Mouse (Mus musculus) left cerebral cortex, adult 11 months (tissue): ENCODE results near the gene Iqck.

Source experiments
- DNase-seq: peaks from one replicate; pipeline ENCODE4 v3.0.0; 2022; ENCODE audit warnings: low spot score

Gene Iqck

DNA sequence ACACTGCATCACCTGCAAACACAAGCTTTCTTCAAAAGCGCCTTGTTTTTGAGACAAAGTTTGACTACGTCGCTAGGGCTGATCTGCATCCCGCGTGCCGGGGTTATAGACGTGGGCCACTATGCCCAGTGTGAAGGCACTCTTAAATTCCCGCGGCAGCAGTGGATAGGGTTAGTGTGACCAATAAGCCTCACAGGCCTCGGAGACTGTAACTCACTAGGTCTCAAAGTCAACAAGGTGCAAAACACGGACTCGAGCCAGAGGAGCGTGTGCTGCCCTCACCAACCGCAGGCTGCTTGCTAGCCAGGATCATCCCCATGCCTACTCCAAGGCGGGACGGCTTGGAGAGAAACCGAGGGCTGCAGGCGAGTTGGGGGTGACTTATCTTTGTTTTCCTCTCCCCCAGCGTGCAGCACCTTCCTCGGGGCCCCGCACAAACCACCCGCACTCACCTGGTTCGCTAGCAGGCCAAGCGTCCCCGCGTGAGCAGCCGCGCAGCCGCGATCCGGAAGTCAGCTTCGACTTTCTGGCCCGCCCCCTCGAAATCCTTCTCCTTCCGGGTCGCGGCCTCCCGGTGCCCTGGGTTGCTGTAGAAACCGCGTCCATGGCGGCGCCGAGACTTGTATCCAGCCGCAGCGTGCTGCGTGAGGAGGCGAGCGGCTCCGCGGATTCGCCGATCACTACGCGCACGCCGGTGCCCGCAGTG lies at the start of gene Iqck:
Gene Iqck, plus strand, starts transcription at position 582 of the 706 bp plus-strand sequence.
- DNase-seq = peak; percentile 86

DNA sequence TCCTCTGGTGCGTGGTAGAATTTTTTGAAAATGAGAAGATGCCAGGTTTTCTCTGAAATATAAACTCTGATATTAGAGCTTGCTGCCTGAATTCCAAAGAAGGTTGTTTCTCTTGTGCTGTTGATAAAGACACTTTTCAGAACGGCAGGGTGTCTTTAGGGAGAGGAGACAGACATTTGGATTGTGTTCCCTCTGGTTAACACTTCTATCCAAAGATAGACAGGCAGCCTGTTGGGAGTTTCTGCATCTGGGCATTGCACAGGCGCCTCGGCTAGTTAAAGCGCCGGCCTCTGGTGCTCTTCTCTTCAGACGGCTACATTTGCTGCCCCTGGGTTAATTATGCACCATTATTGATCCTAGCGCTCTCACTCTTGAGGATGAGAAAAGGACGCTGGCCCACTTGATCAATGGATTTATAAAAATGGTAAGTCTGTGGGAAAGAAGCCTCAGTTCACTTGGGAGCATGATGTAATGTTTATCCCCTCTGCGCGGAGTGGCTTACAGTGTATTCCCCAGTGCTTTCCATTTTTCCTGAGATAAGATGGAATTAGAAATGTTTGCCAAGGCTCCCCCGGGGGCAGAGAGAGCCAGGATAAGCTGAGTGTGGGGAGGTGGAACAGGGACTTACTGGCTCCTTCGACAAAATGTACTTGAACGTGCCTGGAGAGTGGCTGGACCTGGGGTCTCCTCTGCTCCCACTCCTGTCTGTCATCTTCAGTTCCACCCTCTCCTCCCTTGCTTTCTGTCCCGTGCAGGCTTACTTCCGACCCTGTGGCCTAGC lies 48.7 kb upstream of the Iqck start:
- no peak for DNase-seq

DNA sequence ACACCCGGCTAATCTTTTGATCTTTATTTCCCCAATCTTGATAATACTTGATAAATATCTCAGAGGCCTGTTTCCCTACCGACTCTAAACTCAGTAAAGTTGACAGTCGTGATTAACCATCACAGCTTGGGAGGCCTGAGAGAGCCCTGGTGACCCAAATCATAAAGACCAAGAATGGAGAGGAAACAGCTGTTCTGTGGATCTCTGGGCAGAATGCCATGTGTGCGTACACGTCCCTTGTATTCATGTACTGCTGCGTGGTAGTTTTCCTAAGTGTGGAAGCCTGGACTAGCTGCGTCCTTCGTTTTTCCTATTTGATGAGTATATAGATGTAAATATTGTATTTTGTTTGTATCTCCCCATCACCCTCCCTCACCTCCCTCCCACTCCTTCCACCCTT lies 47.7 kb upstream of the Iqck start:
- DNase-seq = no peak

DNA sequence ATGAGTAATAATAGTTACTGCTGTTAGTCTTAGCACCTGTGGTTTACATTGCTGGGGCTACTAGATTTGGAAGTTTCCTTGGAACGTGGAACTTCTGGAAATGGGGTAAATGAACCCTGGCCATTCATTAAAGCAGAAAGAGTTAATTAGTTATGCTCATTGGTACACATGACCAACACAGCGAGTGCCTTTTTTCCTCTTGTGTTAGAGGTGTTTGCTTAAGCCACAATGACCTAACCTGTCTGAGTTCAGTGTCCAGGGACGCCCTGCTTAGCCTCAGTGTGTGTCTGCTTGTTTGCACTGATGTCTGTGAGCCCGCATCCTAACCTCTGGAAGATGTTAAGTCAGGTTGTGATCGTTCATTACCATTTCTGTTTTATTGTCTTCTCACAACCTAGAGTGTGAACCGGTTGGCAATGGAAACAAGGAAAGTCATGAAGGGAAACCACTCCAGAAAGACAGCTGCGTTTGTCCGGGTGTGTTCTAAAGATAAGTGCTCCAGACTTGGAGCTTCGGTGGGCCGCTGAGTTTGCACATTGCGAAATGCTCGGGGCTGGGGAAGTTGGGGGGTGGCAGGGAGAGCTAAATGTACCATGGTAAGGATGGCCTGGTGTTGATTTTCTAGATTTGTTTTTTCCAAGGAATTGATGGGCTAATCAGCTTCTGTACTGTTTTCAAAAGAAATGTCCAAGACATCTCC lies 44.0 kb upstream of the Iqck start:
- no peak for DNase-seq

DNA sequence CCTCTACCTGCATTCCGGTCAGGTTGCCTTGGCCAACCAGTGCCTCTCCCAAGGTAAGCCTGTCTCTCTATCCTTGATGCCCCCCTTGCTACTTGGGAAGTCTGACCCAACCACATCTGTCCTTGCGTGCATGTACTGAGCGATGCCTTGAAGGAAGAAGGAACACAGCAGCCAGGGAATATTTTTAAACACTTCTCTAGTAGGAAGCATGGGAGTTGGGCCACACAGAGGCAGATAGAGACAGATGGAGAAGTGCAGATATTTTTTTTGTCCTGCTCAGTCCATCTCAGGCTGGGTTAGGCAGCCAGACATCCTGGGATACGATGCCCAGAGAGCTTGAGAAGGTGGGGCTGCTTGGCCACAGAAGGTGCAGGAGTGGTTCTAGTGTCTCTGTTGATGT lies 42.0 kb upstream of the Iqck start:
- DNase-seq = no peak

DNA sequence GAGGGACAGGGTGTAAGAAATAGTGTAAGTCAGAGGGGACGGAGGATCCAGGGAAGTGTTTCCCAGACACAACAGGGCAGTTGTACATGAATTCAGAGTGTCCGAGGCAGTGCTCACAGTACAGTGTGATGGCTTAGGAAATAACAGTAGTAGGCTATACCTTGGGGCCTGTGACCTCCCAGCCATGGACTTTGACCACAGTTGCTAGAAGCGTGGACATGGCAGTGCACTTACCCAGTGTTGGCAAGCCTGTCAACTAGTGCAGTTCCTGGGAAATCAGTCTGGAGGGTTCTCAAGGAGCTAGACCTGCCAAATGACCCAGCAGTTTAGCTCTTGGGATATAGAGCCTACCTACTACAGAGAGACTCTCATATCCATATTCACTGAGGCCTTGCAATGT lies 39.3 kb upstream of the Iqck start:
- DNase-seq = no peak

DNA sequence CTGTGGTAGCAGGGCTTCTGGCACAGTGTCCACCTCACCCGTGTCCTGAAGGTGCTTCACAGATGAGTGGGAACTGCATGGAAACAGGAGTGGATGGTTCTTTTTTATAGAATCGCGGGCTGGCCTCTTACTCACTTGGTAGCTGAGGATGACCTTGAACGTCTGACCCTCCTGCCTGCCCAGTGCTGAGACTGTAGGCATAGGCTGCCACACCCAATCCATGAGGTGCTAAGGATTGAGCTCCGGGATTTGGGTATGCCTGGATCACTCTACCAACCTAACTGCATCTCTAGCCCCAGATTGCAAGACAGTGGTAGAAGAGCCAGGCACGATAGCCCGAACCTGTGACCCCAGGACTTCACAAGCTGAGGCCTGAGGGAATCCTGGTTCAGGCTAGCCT lies 37.8 kb upstream of the Iqck start:
- no peak for DNase-seq

DNA sequence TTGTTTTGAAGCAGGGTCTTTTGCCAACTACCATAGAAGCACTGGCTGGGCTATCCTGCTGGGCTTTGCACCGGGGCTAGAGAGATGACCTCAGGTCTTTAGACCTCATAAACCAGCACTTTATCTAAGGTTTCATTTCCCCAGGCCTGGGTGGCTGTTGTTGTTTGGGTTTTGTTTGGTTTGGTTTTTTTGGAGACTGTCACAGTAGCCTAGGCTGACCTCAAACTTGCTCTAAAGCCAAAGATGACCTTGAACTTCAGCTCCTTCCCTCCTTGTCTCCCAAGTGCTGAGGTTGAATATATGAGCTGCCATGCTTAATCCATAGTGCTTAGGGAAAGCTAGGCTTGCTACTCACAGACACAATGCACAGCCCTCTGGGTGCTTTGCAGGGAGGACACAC lies 35.9 kb upstream of the Iqck start:
- DNase-seq = no peak

DNA sequence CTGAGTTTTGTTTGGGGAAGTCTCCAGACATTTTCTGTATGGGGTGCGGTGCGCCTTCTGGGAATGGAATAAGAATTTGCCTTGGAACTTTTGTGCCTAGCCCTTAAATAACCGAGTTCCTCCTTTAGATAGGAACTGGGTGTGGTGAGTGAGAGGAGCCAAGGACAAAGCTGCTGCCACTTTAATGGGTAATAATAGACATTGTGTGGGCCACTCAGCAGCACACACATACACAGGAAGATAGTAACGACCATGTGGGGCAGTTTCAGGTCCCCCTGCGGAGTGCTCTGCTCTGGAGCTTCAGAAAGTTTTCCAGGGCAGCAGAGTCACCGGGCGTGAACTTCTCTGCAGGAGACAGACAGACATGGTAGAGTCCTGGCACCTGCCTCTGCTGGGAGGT lies 34.2 kb upstream of the Iqck start:
- no peak for DNase-seq

DNA sequence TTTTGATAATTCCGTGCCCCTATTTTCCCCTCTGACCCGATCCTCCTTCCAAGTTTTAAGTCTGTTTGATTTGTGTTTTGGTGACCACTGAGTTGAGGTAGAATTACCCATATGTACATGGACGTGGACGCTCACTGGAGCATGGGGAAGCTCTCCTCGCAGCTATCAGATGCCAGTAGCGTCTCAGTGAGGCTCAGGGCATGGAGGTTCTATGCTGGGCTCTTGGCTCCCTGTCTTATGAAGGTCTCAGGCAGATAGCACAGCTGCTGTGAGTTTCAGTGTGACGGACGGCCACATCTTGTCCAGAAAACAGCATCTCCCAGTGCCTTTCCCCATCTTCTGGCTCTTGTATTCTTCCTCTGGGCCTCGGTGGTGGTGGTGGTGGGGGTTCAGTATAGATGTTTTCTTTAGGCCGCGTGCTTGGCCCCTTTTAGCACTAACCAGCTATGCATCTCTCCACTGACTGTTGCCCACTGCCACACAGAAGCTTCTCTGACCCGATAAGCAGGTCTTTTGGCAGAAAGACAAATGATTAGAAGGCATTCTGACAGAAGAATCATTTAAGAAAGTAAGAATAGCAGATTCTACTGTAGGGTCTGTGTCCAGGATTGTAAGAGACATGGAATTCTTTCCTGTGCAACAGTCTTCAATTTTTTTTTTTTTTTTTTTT lies 33.5 kb upstream of the Iqck start:
- DNase-seq = no peak

DNA sequence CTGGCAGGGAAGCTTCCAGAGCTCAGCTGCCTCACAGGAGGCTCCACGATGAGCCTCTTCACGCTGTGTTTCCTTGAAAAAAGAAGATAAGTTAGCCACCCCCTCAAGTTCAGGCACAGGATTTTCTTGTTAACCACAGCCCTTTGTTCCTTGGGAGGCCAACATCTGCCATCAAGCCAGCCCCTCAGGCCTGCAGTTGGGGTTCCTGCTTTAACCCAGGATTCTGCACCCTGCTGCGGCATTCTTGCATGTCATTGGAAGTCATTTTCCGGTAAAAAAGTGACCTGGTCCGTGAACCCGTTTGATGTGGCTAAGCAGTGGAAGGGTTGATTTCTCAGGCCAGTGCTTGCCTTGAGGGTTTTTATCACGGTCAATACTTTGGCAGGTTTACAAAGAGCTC lies 31.1 kb upstream of the Iqck start:
- no peak for DNase-seq

DNA sequence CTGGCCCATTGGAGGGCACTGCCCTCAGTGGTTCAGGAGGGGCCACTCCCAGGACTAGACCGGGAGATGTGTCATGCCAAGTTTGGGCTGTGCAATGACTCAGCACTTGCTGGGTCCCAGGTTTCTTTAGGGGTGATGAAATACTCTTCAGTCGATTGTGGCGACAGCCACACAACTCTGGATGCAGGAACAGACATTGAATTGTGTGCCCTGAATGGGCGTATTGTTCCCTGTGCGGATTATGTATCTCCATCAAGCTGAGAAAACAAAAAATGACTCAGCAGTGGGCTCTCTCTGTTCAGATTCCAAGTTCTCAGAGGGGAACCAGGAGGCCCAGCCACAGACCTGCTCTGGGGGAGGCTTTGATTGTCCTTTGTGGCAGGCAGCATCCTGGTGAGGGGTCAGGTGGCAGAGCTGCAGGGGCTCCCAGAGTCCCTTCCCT lies 27.6 kb upstream of the Iqck start:
- DNase-seq = no peak

DNA sequence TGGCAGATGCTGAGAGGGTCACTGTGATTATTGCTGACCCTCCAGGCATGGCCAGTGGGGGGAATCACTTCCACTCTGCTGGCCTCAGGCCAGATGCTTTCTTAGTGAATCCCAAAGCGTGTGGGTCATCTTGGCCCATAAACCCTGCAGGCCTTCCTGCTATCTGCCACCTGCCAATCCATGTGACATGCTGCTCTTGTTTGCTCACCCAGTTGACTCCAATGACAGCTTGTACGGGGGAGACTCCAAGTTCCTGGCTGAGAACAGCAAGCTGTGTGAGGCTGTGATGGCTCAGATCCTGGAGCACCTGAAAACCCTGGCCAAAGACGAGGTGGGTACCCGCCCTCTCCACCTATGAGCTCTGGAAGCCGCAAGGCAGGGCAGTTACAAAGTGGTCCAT lies 17.7 kb upstream of the Iqck start:
- no peak for DNase-seq

DNA sequence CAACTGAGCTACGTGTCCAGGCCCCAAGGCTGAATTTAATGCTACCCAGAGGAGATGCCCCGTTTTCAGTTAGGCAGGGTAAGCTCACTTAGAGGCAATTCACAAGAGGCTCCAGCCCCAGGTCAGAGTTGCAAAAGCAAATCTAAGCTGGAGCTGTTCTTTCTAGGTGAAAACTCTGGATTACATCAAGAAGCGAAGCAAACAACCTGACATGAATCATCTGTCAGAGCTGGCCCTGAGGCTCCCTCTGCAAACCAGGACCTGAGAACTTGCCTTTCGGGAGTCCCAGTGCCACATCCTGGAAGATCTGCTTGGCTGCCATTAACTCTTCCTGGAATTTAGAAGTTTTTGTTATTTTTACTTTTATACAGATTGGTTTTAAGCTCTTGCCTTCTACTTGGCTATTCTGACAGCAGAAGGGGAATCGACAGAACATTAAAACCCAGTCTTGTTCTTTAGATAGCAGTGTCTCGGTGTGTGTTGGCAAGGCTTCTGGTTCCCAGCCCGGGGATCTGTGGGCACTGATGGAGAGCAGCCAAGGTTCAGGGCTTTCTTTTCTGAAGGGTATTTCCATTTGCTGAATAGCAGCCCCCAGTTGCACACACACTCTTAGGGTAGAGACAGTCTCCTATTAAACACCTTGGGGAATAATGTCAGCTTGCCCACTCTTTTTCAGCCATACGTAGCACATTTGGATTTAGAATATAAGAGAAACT lies 14.4 kb upstream of the Iqck start:
- DNase-seq = no peak

DNA sequence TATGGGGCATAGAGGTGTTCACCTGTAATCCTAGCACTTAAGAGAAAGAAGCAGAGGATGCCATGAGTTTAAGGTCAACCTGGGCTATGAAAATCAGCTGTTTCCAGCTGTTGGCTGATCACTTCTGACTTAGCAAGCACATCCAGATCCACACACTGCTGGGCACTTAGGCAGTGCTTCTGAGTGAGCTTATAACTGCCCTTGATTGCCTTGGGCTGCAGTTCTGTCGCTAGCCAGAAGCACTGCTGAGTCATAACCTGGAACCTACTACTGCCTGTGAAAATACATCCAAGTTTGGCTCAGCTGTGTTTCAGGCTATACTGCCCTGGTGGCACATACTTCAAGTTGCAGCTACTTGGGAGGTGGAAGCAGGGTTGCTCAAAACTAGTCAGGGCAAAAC lies 13.8 kb upstream of the Iqck start:
- no peak for DNase-seq

DNA sequence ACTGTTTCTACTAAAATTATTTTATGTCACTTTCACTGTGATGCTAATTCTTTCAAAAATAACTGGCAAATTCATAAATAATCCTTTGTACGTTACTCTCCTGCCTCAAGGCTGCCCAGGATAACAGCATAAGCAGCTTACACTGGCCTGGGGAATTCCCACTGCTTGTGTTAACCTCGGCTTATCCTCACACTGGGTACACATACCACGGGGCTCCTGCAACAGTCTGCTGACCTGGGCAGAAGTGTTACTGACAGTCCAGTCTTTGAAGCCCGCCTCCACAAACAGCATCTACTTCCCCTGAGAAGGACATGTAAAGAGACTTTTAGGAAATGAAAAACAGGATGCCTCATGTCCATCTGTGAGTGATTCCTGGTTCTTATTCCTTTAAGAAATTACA lies 12.6 kb upstream of the Iqck start:
- DNase-seq = no peak

DNA sequence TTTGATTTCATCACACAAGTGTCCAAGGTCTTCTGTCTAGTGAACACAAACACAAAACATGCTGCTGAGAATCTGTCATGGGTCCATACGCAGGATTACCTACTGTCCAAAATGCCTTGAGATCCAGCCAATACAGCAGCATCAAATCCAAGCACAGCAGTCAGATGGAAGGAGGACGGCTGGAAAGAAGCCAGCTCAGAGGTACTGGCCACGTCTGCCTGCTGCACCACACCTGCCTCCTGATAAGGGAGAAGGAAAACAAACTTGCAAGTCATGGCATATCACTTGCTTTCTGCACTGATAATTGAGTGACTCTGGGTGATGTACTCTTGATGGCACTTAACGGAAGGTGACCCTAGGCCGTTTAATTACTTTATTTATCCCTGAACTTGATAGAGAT lies 10.4 kb upstream of the Iqck start:
- no peak for DNase-seq

DNA sequence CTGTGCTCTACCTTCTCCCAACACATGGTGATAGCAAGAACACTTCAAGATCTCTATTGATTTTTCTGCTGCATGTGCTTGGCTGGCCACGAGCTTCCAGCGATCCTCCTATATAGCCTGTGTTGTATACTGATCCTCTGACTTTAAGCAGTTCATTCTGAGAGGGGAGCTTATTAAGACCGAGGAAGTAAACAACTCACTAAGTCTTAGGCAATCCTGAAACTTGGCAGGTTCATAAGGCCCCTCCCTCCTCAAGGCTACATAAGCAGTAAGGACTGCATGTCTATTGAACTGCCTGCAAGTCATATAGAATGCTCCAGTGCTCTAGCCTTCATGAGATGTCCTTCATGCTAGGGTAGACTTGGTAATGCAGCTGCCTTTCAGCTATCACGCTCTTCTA lies 9.2 kb upstream of the Iqck start:
- no peak for DNase-seq

DNA sequence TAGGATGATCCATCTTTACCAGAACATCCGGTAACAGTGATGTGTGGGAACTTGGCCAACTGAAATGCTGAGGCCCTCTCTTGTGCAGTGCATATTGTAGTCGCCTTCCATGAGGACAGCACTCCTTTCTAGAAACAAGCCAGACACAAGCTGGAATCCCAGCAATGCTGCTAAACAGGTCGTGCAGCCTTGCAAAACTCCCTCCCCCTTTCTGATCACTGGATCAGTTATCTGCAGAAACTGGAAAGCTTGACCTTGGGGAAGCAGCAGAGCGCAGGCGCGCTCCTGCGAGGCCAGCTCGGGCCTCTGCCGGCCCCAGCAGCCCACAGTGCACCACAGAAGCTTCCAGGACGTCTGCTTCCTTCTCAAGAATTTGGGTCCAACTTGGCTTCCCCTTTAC lies 6.8 kb upstream of the Iqck start:
- no peak for DNase-seq

DNA sequence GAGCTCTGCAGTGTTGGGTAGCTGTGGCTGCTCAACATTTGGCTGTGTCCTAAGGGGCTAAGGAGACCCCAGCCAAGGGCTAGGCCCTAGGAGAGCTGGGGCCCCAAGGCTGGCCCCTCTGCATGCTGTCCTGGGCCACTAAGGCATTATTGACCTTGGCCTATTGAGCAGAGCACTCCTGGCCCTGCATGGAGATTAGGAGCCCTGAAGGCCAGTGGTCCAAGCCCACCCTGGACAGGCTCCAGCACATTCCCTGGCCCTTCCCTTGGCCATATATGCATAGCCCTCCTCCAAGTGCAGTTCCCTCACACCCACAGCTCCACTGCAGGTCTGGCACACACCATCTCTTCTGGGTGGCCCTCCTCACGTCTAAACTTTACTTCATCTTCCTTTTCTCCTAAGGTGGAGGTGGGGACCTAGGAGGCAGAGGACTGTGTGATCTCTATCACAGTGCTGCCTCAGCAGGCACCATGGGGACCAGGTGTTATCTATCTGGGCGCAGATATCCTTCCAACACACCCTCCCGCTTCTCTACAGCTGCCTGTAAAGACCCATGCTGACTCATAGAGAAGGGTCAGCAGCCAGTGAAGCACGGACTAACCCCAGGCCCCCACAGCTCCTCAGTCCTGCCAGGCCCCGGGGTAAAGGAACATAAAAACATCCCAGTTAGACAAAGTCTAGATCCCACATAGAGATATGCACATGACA lies 5.9 kb upstream of the Iqck start:
- no peak for DNase-seq

DNA sequence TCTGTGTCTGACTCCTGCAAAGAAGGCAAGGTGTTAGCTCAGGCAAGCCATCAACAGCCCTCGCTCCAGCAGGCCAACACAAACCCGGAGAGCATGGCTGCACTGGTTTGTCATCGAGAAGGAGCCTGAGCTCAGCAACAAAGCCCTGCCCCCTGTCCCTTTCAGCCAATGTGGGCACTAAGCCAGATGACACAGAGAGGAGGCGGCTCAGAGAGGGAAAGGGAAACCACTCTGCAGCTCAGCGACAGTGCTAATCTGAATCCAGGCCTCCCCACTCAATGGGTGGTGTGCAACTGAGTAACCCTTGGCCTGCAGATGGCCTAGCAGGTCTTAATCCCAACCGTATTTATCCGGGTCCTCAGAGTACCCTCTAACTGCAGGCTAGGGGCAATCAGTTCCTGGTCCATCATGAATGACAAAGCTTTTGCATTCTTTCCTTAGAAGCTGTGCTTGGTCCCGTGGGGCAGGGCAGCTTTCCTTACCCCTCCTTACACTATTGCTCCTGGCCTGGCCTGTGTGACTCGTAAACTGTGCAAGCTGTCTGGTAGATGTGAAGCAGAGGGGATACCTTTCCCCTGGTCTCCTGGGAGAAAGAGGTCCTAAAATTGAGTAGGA lies 4.8 kb upstream of the Iqck start:
- DNase-seq = no peak
